Mouse (Mus musculus) CH12.LX (cell line): ENCODE measurements around the gene Laptm4a. TPM values are rescaled to one million over a fixed set of nuclear protein-coding genes. Genes with fewer than 3 reads are reported as not detected.

Experiments
- DNase-seq: peaks from one replicate; pipeline ENCODE4 v3.0.0-alpha.2; 2013; ENCODE audit errors: extremely low read depth
- H3K27ac ChIP-seq: 2 replicates; pipeline ENCODE4 v1.5.1; 2012; ENCODE audit warnings: low read depth, mild to moderate bottlenecking, control low read depth, moderate library complexity; ENCODE audit not compliant: insufficient read depth
- H3K27me3 ChIP-seq: replicated peaks from 2 replicates; pipeline ENCODE3; 2012; ENCODE audit warnings: inconsistent platforms
- H3K36me3 ChIP-seq, 2 experiments: replicated peaks in 1 of 2; 2 replicates each; pipeline versions ENCODE3 to v1.6.1; 2012; ENCODE audit warnings: inconsistent platforms in 1 of 2, low read length in 1 of 2, mild to moderate bottlenecking in 1 of 2, mixed read lengths in 1 of 2, moderate library complexity in 1 of 2; ENCODE audit not compliant: control insufficient read depth in 1 of 2, insufficient read depth in 1 of 2
- H3K4me1 ChIP-seq, 2 experiments: 2 replicates each; pipeline ENCODE4 v1.6.1; 2012; ENCODE audit warnings: inconsistent platforms in 1 of 2, moderate library complexity in 1 of 2; ENCODE audit not compliant: insufficient read depth in 2 of 2, control insufficient read depth in 1 of 2
- H3K4me2 ChIP-seq: 2 replicates; pipeline ENCODE4 v1.6.1; 2012; ENCODE audit warnings: low read depth, mild to moderate bottlenecking, control low read depth; ENCODE audit not compliant: poor library complexity, insufficient read depth, severe bottlenecking
- H3K4me3 ChIP-seq, 3 experiments: fragments of 150-350 bp in 1 of 3; sonication (generic) in 1 of 3; replicated peaks in 1 of 3; 2 replicates each; pipeline versions ENCODE3 to v1.5.1; 2011 to 2012; ENCODE audit warnings: low read depth in 2 of 3, low read length in 2 of 3, mild to moderate bottlenecking in 2 of 3, moderate library complexity in 2 of 3, control low read depth in 1 of 3, improper control_type of control experiment in 1 of 3, inconsistent platforms in 1 of 3, mixed read lengths in 1 of 3; ENCODE audit not compliant: poor library complexity in 1 of 3
- H3K79me2 ChIP-seq: replicated peaks from 2 replicates; pipeline ENCODE4 v1.6.1; 2012; ENCODE audit warnings: mild to moderate bottlenecking, moderate library complexity; ENCODE audit not compliant: control insufficient read depth, poor library complexity, insufficient read depth, severe bottlenecking; ENCODE audit errors: extremely low read depth
- H3K9ac ChIP-seq: 2 replicates; pipeline ENCODE4 v1.6.1; 2012; ENCODE audit warnings: low read depth, mild to moderate bottlenecking, control low read depth, moderate library complexity; ENCODE audit not compliant: insufficient read depth
- H3K9me3 ChIP-seq: replicated peaks from 2 replicates; pipeline ENCODE3; 2012; ENCODE audit warnings: low read length, inconsistent platforms, mixed read lengths
- E2F4 ChIP-seq: IDR thresholded peaks from 2 replicates; pipeline ENCODE4 v1.6.1; 2011; ENCODE audit warnings: low read depth, low read length, improper control_type of control experiment; ENCODE audit not compliant: insufficient replicate concordance
- HCFC1 ChIP-seq: IDR thresholded peaks from 2 replicates; pipeline ENCODE4 v1.6.1; 2012; ENCODE audit warnings: low read depth, mild to moderate bottlenecking, inconsistent platforms, low read length, improper control_type of control experiment
- MAX ChIP-seq: IDR thresholded peaks from 2 replicates; pipeline ENCODE4 v1.6.1; 2011; ENCODE audit warnings: low read length, improper control_type of control experiment
- MEF2A ChIP-seq: IDR thresholded peaks from 2 replicates; pipeline ENCODE4 v1.6.1; 2014; ENCODE audit warnings: low read depth, mild to moderate bottlenecking, inconsistent platforms, low read length, improper control_type of control experiment, borderline replicate concordance
- MXI1 ChIP-seq: IDR thresholded peaks from 2 replicates; pipeline ENCODE4 v1.6.1; 2011; ENCODE audit warnings: mild to moderate bottlenecking, low read depth, low read length, improper control_type of control experiment
- NELFE ChIP-seq: IDR thresholded peaks from 2 replicates; pipeline ENCODE4 v1.6.1; 2011; ENCODE audit warnings: low read depth, low read length, improper control_type of control experiment
- RAD21 ChIP-seq: IDR thresholded peaks from 2 replicates; pipeline ENCODE4 v1.6.1; 2011; ENCODE audit warnings: low read depth, mild to moderate bottlenecking, low read length, improper control_type of control experiment, moderate library complexity
- SIN3A ChIP-seq: IDR thresholded peaks from 2 replicates; pipeline ENCODE4 v1.6.1; 2012; ENCODE audit warnings: low read length, improper control_type of control experiment, inconsistent platforms
- USF1 ChIP-seq: IDR thresholded peaks from 2 replicates; pipeline ENCODE4 v1.6.1; 2014; ENCODE audit warnings: low read depth, mild to moderate bottlenecking, inconsistent platforms, low read length, improper control_type of control experiment
- USF2 ChIP-seq: conservative IDR thresholded peaks from 2 replicates; pipeline ENCODE4 v1.6.1; 2011; ENCODE audit warnings: low read depth, low read length, improper control_type of control experiment
- ZC3H11A ChIP-seq: IDR thresholded peaks from 2 replicates; pipeline ENCODE4 v1.6.1; 2012; ENCODE audit warnings: low read depth, mild to moderate bottlenecking, inconsistent platforms, low read length, improper control_type of control experiment
- dilution Hi-C: fragments of 300-500 bp; cut with MboI; formaldehyde crosslinking; loops from 2 replicates; pipeline ENCODE4 v1.14.3; 2020; ENCODE audit warnings: low sequenced_read_pairs; ENCODE audit not compliant: extremely low pct_unique_long_range_greater_than_20kb, extremely low pct_ligation_motif_present
- in situ Hi-C: fragments of 300-500 bp; cut with MboI; formaldehyde crosslinking; loops from 3 replicates; pipeline ENCODE4 v1.14.3; 2019; ENCODE audit warnings: low sequenced_read_pairs, low pct_ligation_motif_present, low pct_unique_long_range_greater_than_20kb, mixed read lengths
- polyA plus RNA-seq: library from polyadenylated mRNA; unstranded; fragments of >175 nt; gene quantifications from 2 replicates; pipeline ENCODE4 v1.2.1, GENCODE M21; 2012; ENCODE audit warnings: low read depth; ENCODE audit not compliant: insufficient read length
- total RNA-seq, 2 experiments: library from RNA; depleted of rRNA; stranded (reverse); fragments of 300-350 nt in 1 of 2; fragments of >200 nt in 1 of 2; gene quantifications; 2 replicates each; pipeline ENCODE4 v1.2.3; 2012 to 2014

The Laptm4a gene
- total and polyA plus RNA-seq, 3 experiments, result 48.3 to 73.8 (median 64.5) TPM

DNA sequence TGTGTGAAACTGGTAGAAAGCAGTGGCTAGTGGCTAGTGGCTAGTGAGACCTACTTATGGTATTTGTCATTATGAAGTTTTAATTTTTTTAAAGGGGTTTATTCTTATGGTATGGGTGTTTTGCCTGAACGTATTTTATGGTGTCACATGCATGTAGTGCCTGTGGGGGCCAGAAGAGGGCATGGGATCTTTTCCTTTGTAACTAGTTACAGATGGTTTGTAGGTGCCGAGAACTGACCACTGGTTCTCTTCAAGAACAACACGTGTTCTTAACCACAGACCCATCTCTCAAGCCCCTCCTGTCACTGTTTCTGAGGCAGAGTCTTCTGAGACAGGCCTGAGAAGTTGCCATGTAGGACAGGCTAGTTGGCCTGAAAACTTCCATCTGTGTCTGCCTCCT, 53.6 kb downstream of the Laptm4a start:
- no peak overlapping the region for H3K4me2 ChIP-seq
- in situ Hi-C loops, result no loop called here
- H3K27me3 ChIP-seq, result no peaks in the 10 kb centered on the region
- no peaks in the 10 kb centered on the region for H3K79me2 ChIP-seq
- no peak overlapping the region for H3K4me3 ChIP-seq
- peaks cover 8% of the 10 kb centered on the region for H3K9me3 ChIP-seq
- H3K9ac ChIP-seq, result no peak overlapping the region
- no peak for DNase-seq
- H3K4me1 ChIP-seq, result peaks cover 0 to 12% of the 10 kb centered on the region in 2 experiments; a peak in 2 of 4 replicates
- no peak overlapping the region for H3K27ac ChIP-seq
- TF ChIP-seq HCFC1, result no peak
- no peak for TF ChIP-seq RAD21
- TF ChIP-seq USF1, result no peak
- no peak for TF ChIP-seq MAX
- TF ChIP-seq MEF2A, result no peak
- TF ChIP-seq ZC3H11A, result no peak
- no peak for TF ChIP-seq MXI1
- no peak for TF ChIP-seq E2F4
- TF ChIP-seq SIN3A, result no peak
- no peak for TF ChIP-seq USF2
- TF ChIP-seq NELFE, result no peak
- H3K36me3 ChIP-seq, result peaks cover 9 to 16% of the 10 kb centered on the region in 2 experiments
- dilution Hi-C loops, result no loop called here

Other genes starting within 250 kb of the Laptm4a start
- 52.9 and 61.0 TPM in 2 replicates for gene Pum2, start 247.5 kb upstream of the Laptm4a start, total RNA-seq (2012; rRNA removed)
- 90.2 and 97.5 TPM in 2 replicates for gene Pum2, start 247.5 kb upstream of the Laptm4a start, total RNA-seq (2014; rRNA removed)
- gene Pum2, start 247.5 kb upstream of the Laptm4a start, polyA plus RNA-seq, result 62.7 and 75.4 TPM in 2 replicates
- gene Sdc1, start 150.3 kb upstream of the Laptm4a start, total RNA-seq (2012; rRNA removed), result 5.3 and 8.1 TPM in 2 replicates
- gene Sdc1, start 150.3 kb upstream of the Laptm4a start, total RNA-seq (2014; rRNA removed), result 2.6 and 3.0 TPM in 2 replicates
- gene Sdc1, start 150.3 kb upstream of the Laptm4a start, polyA plus RNA-seq, result 1.7 and 2.1 TPM in 2 replicates
- gene Matn3, start 26.3 kb downstream of the Laptm4a start, total RNA-seq (2012; rRNA removed), result not detected in 2 replicates
- not detected in 2 replicates for gene Matn3, start 26.3 kb downstream of the Laptm4a start, total RNA-seq (2014; rRNA removed)
- not detected in 2 replicates for gene Matn3, start 26.3 kb downstream of the Laptm4a start, polyA plus RNA-seq
- 6.6 and 7.4 TPM in 2 replicates for gene Wdr35, start 52.2 kb downstream of the Laptm4a start, total RNA-seq (2012; rRNA removed)
- gene Wdr35, start 52.2 kb downstream of the Laptm4a start, total RNA-seq (2014; rRNA removed), result 5.9 TPM in 2 replicates
- 8.8 and 10.7 TPM in 2 replicates for gene Wdr35, start 52.2 kb downstream of the Laptm4a start, polyA plus RNA-seq
- gene Ttc32, start 108.3 kb downstream of the Laptm4a start, total RNA-seq (2012; rRNA removed), result 11.5 and 12.6 TPM in 2 replicates
- gene Ttc32, start 108.3 kb downstream of the Laptm4a start, total RNA-seq (2014; rRNA removed), result 28.8 and 30.6 TPM in 2 replicates
- gene Ttc32, start 108.3 kb downstream of the Laptm4a start, polyA plus RNA-seq, result 10.7 and 11.7 TPM in 2 replicates